Mouse (Mus musculus) adrenal gland, postnatal 10 days (tissue): Measurements from ENCODE around the gene Cebpg. TPM values are rescaled to one million over a fixed set of nuclear protein-coding genes. Genes with fewer than 3 reads are reported as not detected.

Experiments
- DNase-seq: peaks from one replicate; pipeline ENCODE4 v3.0.0; 2021; ENCODE audit warnings: mixed read lengths
- total RNA-seq, 2 experiments: library from RNA; stranded (reverse); gene quantifications; 2 replicates each; pipeline ENCODE4 v1.2.3; 2021

Cebpg gene
- total RNA-seq, 2 experiments from 2014 or later, result 41.6 to 51.3 TPM

- DNase-seq, result no peak
Observed at GRCm38 (mm10) chr7:35054286-35054685, 2.1 kb downstream of the Cebpg start.

DNA sequence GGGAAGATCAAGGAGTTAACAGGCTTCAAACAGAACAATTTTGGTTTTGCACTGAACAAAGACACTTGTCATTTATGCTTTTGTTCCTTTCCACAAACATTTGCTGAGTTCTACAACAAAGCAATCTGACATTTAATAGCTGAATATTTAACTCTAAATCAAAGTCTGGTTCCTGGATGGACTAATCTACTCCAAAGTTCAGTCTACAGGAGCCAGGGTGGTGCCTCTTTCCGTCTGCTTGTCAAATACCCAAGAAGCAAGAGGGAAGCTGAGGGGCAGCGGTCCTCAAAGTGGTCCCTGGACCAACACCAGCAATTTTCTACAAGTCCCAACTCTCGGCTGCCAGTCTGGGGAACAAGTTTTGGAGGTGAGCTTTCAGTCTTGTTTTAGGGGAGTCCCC lies 3.2 kb downstream of the Cebpg start:
- DNase-seq, result no peak

DNA sequence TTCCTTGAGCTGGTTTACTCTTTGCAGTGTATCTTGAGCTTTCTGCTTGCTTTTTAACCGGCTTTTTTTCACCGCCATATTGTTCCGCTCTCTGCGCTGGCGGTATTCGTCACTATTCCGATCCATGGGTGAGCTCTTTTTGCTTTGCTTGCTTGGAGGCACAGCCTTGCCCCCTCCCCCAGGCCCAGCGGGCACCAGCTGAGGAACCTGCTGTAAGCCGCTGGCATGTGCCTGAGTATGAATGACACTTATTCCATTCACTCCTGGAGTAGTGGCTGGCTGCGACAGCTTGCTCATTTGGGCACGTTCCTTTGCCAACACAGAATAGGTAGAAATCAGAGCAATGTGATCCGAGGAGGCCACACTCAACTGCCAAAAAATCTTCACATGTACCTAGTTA lies 5.8 kb downstream of the Cebpg start:
- no peak for DNase-seq

DNA sequence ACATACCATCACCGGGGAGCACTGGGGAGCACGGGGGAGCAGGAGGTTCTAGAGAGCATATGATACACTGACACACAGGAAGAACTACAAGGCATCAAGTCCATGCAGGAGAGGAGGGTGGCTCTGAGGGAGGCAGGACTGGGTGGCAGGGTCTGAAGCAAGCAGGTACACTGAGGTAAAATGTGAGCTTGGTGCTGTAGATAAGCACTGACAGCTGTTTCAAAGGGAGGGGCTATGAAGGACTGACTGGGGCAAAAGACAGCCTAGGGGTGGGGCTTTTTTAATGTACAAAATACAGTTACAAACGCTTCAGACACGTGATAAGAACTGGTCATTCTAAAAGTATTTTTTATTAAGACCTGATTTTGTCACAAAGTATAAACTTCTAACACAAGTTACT lies 10.3 kb downstream of the Cebpg start:
- DNase-seq, result no peak

DNA sequence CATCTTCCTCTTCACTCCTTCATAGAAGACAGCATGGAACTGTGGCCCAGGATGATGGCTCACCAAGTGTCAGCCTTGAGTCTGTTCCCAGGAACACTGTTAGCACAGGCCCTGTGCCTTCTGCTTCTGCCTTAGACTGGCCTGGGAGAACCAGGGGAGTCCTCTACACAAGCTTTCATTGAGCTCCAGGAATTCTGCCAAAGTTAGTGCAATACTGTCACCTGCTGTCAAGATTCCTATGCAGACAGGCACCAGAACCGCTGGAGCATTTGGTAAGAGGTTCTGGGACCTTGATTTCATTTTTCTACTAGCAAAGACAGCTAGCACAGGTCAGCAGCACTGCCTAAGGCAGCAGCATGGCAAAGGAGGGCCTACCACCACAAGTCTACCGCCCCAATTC lies 11.7 kb downstream of the Cebpg start:
- peak; percentile 44 for DNase-seq

- DNase-seq, result peak; percentile 42
Observed at GRCm38 (mm10) chr7:35043266-35043817, 13.0 kb downstream of the Cebpg start.

DNA sequence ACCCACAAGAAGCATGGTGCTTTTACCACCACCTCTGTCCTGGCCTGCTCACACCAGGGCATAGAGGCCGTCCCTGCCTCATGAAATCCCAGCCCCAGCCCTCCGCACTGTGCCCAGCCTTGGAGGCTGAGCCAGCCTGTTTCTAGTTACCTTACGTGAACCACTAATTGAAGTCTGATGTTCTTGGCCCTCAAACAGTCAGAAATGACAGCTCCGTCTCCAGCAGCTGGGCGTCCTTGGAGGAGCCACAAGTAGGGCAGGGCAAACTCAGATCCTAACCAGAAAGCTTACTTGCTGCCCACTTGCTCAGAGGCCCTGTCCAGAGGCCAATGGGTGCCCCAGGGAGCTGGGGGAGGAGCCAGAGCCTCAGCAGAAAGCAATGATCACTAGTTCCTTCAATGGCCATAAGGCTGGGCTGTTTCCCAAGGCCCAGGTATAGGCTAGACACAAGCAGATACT lies 13.6 kb downstream of the Cebpg start:
- DNase-seq, result peak; percentile 83

GRCm38 (mm10) chr7:35042209-35042554 lies 14.2 kb downstream of the Cebpg start:
- DNase-seq, result no peak

DNA sequence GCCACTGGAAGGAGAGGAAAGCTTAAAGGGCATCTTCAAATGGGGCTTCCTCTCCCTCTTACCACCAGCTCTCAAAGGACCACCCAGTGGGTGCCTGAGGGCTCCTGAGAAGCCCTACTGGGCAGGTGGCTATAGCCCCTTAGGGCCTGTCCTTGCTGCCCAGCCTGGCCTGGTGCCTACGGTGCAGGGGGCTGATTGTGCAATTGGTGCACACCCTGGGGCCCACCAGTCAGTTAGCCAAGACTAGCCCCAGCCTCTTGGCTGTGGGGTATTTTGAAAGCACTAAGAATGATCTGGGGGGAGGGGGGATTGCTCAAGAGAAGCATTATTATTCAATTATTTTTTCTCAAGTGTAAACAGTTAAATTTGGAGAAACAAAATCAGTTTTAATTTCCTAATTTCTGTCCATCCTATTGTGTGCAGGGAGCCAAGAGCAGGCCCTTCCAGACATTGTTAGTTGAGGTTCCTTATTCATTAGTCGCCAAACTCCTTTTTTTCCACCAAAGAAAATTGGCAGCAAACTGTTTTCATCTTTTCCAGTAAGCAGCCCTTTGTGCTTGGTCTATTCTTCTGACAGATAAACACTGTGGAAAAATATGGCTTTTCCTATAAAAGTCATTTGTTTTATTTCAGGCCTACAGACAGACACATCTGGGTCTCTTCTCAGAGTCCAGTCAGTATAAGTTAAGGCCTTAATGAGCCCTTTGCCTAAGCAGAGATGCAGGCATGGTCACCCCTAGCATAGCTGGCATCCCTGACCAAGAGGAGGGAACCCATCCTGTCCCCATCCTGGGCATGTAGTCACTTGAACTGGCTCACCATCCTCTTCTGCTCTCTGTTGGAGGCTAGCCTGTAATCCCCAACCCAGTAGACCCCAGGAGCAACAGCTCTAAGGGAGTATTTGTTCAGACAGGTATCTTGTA lies 14.8 kb downstream of the Cebpg start:
- peak; percentile 81 for DNase-seq

- DNase-seq, result no peak
Observed at GRCm38 (mm10) chr7:35040176-35040972, 16.0 kb downstream of the Cebpg start.

- DNase-seq, result peak; percentile 67
Observed at GRCm38 (mm10) chr7:35037408-35037807, 19.0 kb downstream of the Cebpg start.

- peak; percentile 75 for DNase-seq
Observed at GRCm38 (mm10) chr7:35036266-35036731, 20.1 kb downstream of the Cebpg start.

DNA sequence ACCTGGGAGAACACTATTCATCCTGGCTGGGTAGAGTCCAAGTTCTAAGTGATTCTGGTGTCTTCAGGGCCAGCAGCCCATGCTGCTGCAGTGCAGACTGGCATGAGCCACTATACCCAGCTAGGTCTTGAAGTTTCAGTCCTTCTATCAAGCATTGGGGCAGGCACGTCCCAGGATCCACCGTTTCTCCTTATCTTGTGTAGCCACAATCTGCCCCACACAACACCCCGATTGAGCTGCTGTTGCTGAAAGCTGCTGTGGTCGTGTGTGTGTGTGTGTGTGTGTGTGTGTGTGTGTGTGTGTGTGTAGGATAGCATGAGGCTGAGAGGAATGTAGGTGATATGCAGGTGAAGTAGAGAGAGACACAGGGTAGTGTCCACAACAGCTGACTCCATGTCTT lies 20.8 kb downstream of the Cebpg start:
- no peak for DNase-seq

- DNase-seq, result peak; percentile 41
Observed at GRCm38 (mm10) chr7:35035141-35035553, 21.2 kb downstream of the Cebpg start.

- no peak for DNase-seq
Observed at GRCm38 (mm10) chr7:35030567-35030966, 25.8 kb downstream of the Cebpg start.

- DNase-seq, result no peak
Observed at GRCm38 (mm10) chr7:35029648-35030047, 26.7 kb downstream of the Cebpg start.

DNA sequence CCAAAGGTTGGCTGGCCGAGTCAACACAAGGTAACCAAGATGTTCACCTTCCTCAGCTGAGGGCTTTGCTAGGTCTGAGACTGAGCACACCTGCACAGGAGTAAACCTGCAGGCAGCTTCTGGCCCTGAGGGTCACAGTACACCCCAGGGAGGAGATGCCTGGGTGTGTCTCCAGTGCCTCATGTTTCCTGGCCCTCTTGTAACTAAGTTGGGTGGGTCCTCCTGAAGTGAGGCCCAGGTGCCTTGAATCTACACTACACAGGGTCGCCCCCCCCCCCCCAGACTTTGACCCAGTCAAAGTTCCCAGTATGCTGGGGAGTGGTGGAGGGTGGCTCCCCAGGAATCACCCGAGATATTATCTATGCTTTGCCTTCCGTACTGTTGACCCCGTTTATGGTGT lies 27.1 kb downstream of the Cebpg start:
- DNase-seq, result no peak

DNA sequence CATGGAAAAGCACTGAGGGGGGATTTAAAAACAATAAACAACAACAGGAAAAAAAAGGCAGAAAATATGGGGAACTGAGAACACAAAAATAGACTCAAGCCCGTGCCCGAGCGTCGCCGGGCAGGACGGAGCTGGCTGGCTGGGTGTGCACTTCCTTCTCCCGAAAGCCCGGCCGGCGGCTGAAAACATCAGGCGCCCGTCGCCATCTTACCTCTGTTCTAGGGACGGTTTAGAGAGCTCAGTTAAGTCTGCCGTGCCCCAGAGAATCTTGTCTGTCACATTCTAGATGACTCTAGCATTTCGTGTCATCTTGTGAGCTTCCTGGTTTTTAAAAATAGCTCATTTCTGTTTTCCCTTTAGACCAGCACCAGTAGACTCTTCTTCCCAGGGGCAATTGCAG lies 27.8 kb downstream of the Cebpg start:
- no peak for DNase-seq

DNA sequence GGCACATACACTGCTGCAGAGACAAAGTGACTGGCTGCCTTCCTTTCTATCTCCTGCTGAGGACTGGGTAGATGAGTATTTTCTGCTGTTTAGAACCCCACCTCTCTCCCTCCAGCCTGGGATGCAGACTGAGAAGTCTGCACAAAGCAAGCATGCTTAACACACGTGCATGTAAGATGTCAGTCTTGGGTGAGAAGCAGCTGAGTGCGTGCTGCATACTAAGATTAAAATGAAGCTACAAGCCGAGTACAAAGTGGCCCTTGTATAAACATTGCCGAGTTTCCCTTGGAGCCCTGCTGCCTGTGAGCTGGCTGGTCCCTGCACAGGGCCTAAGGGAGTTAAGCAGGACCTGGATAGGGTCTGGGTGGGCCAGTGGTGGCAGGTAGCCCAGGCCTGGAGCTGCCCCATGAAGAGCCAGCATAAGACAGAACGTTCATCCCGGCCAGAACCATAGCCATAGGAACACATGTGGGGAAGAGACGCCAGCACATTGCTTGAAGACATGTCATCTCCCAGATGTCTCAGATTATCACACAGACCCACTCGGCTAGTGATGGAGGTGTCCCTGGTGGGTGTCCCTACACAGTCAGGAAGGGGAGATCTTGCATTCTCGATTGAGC lies 28.5 kb downstream of the Cebpg start:
- no peak for DNase-seq

- DNase-seq, result peak; percentile 75
Observed at GRCm38 (mm10) chr7:35026838-35027291, 29.5 kb downstream of the Cebpg start.

DNA sequence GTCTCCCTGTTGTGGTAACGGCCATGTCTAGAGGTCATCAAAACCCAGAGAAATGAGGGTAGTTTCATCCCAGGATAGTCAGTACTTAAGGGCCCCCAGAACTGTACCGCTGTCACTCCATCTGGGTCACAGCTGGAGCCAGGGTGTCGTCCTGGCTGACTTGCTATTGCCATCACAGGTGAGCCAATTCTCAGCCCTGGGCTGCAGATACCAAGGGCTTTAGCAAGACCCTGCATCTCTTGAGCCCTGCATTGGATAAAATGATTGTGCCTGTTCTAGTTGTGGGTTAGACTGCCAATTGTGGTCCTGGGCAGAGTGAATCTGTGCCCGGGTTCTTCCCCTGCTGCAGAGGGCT lies 30.1 kb downstream of the Cebpg start:
- no peak for DNase-seq
